Mouse (Mus musculus) G1E (cell line): ENCODE measurements around the gene Naa38. TPM values are rescaled to one million over a fixed set of nuclear protein-coding genes. Genes with fewer than 3 reads are reported as not detected.

ENCODE experiments used
- ATAC-seq: 2 replicates; pipeline ENCODE4 v1.8.0; 2016; ENCODE audit warnings: mild to moderate bottlenecking; ENCODE audit not compliant: insufficient number of reproducible peaks, poor library complexity, low FRiP score, severe bottlenecking; ENCODE audit errors: extremely low read depth
- DNase-seq: peaks from one replicate; pipeline ENCODE4 v3.0.0; 2012; ENCODE audit warnings: low spot score
- H3K27me3 ChIP-seq: 2 replicates; pipeline ENCODE4 v1.6.1; 2012; ENCODE audit warnings: mild to moderate bottlenecking, low read length, inconsistent platforms; ENCODE audit not compliant: insufficient read depth
- H3K36me3 ChIP-seq: replicated peaks from 2 replicates; pipeline ENCODE3; 2012; ENCODE audit warnings: mild to moderate bottlenecking, inconsistent platforms
- H3K4me1 ChIP-seq: 2 replicates; pipeline ENCODE4 v1.6.1; 2012; ENCODE audit warnings: low read depth, low read length, inconsistent platforms, mixed read lengths; ENCODE audit not compliant: insufficient read depth
- H3K4me3 ChIP-seq: 2 replicates; pipeline ENCODE4 v1.5.1; 2012; ENCODE audit warnings: low read depth, mild to moderate bottlenecking, inconsistent platforms, low read length, moderate library complexity, mixed read lengths
- H3K9me3 ChIP-seq: replicated peaks from 2 replicates; pipeline ENCODE4 v1.6.1; 2012; ENCODE audit warnings: inconsistent platforms
- CTCF ChIP-seq: IDR thresholded peaks from 2 replicates; pipeline ENCODE4 v1.5.1; 2012; ENCODE audit warnings: low read depth, low read length, inconsistent platforms, mixed read lengths
- GATA1 ChIP-seq: IDR thresholded peaks from 2 replicates; pipeline ENCODE4 v1.6.1; 2012; ENCODE audit warnings: borderline replicate concordance, low read length, inconsistent platforms, mixed read lengths
- GATA2 ChIP-seq: IDR thresholded peaks from 2 replicates; pipeline ENCODE4 v1.6.1; 2012; ENCODE audit warnings: low read depth, low read length, inconsistent platforms, borderline replicate concordance
- POLR2AphosphoS5 ChIP-seq: IDR thresholded peaks from 2 replicates; pipeline ENCODE4 v1.6.1; 2012; ENCODE audit warnings: low read depth, low read length, inconsistent platforms; ENCODE audit not compliant: insufficient replicate concordance
- TAL1 ChIP-seq: conservative IDR thresholded peaks from 2 replicates; pipeline ENCODE4 v1.6.1; 2012; ENCODE audit warnings: low read depth, low read length, inconsistent platforms, mixed read lengths
- polyA plus RNA-seq: library from polyadenylated mRNA; stranded (reverse); fragments of >175 nt; gene quantifications from 2 replicates; pipeline ENCODE4 v1.2.3, GENCODE M21; 2012
- total RNA-seq, 2 experiments: library from RNA; stranded (forward) in 1 of 2; stranded (reverse) in 1 of 2; fragments of 200-1000 nt in 1 of 2; fragments of >200 nt in 1 of 2; fragmentation: Nextera tagmentation in 1 of 2; gene quantifications; 2 replicates each; pipeline ENCODE4 v1.2.3; 2014 to 2017

The Naa38 gene
- total and polyA plus RNA-seq, 3 experiments = 98.4 to 171 (median 107) TPM

GRCm38 (mm10) chr11:69395634-69396373 is 517 bp downstream of the Naa38 start:
- H3K4me1 ChIP-seq = peaks cover 39% of the 10 kb centered on the region
- DNase-seq = peak; percentile 82
- peaks cover 44% of the 10 kb centered on the region for H3K36me3 ChIP-seq
- peak; percentile 74 for ATAC-seq
- H3K9me3 ChIP-seq = peaks cover 3% of the 10 kb centered on the region
- no peaks in the 10 kb centered on the region for H3K27me3 ChIP-seq
- H3K4me3 ChIP-seq = peak overlapping the region; percentile 81
- peak; percentile 80; the same call in 1 of the 2 replicates for TF ChIP-seq POLR2AphosphoS5
- TF ChIP-seq TAL1 = no peak

GRCm38 (mm10) chr11:69396772-69397171 is 1.5 kb downstream of the Naa38 start:
- peak overlapping the region; percentile 81 for H3K4me3 ChIP-seq
- H3K4me1 ChIP-seq = peaks cover 49% of the 10 kb centered on the region
- H3K27me3 ChIP-seq = no peaks in the 10 kb centered on the region
- ATAC-seq = no peak
- peaks cover 54% of the 10 kb centered on the region for H3K36me3 ChIP-seq
- peaks cover 8% of the 10 kb centered on the region for H3K9me3 ChIP-seq
- no peak for DNase-seq
- TF ChIP-seq TAL1 (no peak), GATA2 (no peak), CTCF (no peak), GATA1 (no peak), POLR2AphosphoS5 (no peak)

GRCm38 (mm10) chr11:69397581-69398057 is 2.3 kb downstream of the Naa38 start:
- Histone ChIP-seq H3K9me3 (peaks cover 8% of the 10 kb centered on the region), H3K36me3 (peaks cover 59% of the 10 kb centered on the region), H3K4me1 (peaks cover 53% of the 10 kb centered on the region), H3K4me3 (peak overlapping the region; percentile 68), H3K27me3 (no peaks in the 10 kb centered on the region)
- DNase-seq (no peak), ATAC-seq (no peak)
- TF ChIP-seq POLR2AphosphoS5 (no peak), CTCF (no peak), TAL1 (no peak), GATA2 (no peak), GATA1 (no peak)

GRCm38 (mm10) chr11:69398059-69398458 is 2.8 kb downstream of the Naa38 start, which contains the start of gene Tmem88:
Gene Tmem88, minus strand, starts transcription at chr11:69398234.
- H3K4me1 ChIP-seq = peaks cover 53% of the 10 kb centered on the region
- H3K27me3 ChIP-seq = no peaks in the 10 kb centered on the region
- peaks cover 8% of the 10 kb centered on the region for H3K9me3 ChIP-seq
- no peak for DNase-seq
- H3K36me3 ChIP-seq = peaks cover 64% of the 10 kb centered on the region
- no peak for TF ChIP-seq GATA1
- TF ChIP-seq TAL1 = no peak
- no peak for TF ChIP-seq POLR2AphosphoS5
- no peak for TF ChIP-seq CTCF
- TF ChIP-seq GATA2 = no peak
- H3K4me3 ChIP-seq = peak within 1 kb of the TSS; percentile 68
- no peak for ATAC-seq

GRCm38 (mm10) chr11:69398486-69399200 is 3.4 kb downstream of the Naa38 start:
- peak overlapping the region; percentile 68; the same call in 1 of the 2 replicates for H3K4me3 ChIP-seq
- H3K4me1 ChIP-seq = peaks cover 56% of the 10 kb centered on the region
- no peaks in the 10 kb centered on the region for H3K27me3 ChIP-seq
- peaks cover 8% of the 10 kb centered on the region for H3K9me3 ChIP-seq
- H3K36me3 ChIP-seq = peaks cover 69% of the 10 kb centered on the region
- TF ChIP-seq GATA1 = no peak
- no peak for TF ChIP-seq POLR2AphosphoS5
- no peak for TF ChIP-seq GATA2
- TF ChIP-seq TAL1 = no peak
- TF ChIP-seq CTCF = no peak
- no peak for ATAC-seq
- DNase-seq = no peak
